Mouse (Mus musculus) heart, adult 10 weeks (tissue): ENCODE data around the gene Lsm4. TPM values are rescaled to one million over a fixed set of nuclear protein-coding genes. Genes with fewer than 3 reads are reported as not detected.

ENCODE experiments used
- polyA plus RNA-seq: library from polyadenylated mRNA; stranded (reverse); fragments of 350-450 nt; fragmentation: Illumina TruSeq; extraction: RNeasy Lipid Tissue Mini Kit (QIAGEN cat#74804); gene quantifications from one replicate; pipeline ENCODE4 v1.2.3, GENCODE M21; 2014; ENCODE audit warnings: low read depth, low replicate concordance

Lsm4 gene
- polyA plus RNA-seq: 90.3 TPM

DNA sequence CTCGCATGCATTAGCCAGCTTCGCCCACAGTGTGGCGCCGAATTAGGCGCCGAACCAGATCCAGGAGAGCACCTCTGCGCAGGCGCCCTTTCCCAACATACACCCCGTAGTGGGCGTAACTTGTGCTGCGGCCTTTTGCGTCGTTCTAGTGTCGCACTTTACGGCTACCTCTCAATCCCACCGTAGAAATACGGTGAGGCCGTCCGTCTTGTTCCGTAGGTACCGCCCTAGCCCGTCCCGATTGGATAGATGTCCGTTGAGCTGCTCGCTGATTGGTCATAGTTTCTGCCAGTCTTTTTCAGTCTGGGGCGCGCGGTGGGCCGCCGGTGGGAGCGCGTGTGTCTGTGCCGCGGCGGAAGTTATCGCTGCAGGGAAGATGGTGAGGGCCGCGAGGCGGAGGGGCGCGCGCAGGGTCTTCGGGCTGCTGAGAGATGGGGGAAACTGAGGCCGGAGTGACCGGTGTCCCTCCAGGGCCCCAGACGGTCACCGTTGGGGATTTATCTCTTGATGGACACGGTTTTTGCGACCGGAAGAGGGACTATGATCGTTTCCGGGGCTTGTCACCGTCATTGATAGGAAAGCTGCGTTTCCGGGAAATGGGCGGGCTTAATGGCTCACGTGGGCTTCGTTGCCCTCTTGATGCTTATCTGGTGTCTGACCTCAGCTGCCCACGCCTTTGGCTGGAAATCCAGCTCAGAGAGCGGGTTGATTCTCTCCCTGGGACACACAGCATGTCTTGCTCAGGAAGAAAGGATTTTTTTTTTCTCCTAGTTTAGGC is at the start of gene Lsm4:
Lsm4 (plus strand) TSS at position 170 of the 778 bp plus-strand sequence.

DNA sequence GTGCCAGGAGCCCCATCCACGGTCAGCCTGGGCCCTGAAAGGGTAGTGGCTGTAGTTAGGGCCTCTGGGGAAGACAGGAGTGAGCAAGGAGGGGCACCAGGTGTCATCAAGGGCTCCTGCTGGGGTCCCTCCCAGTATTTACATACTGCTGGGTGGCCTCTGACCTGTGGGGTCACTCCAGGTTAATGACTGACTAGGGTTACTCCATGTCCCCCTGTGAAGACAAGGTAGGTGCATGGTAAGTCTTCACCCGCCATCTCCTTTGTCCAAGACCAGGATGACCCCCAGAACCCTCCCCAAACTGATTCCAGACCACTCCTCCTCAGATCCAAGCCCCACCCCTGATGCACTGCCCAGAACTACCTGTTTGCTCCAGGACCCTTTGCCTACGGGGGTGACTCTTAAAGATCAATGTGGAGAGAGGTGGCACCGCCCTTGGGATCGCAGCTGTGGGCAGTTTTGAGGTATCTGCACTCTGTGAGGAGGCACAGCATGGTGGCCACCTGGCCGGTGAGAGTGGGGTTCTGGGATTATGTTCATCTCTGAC is 40.6 kb upstream of the Lsm4 start, which contains the start of gene Gdf15:
Gdf15 (minus strand) TSS at position 111 of the 547 bp plus-strand sequence.

DNA sequence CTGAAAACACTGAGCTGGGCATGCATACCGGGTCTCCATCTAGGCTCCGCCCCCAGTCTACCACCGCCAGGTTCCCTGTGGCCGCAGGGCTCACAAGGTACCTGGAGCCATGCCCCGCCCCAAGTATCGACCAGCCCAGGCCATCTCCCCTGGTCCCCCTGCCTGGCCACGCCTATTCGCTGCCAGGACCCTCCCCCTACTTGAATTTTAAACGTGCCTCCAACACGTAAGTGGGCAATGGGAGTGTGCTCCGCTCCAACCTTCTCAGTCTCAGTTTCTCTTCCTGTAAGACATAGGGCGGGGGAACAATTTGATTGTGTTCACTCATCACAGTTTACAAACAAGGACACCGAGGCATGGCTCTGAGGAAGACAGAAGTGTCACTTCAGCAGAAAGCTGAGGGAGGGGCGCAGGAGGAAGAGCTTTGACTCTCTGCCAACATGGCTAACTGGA is 12.7 kb upstream of the Lsm4 start, which contains the start of gene Pgpep1:
Pgpep1 (minus strand) TSS at position 116 of the 453 bp plus-strand sequence.

DNA sequence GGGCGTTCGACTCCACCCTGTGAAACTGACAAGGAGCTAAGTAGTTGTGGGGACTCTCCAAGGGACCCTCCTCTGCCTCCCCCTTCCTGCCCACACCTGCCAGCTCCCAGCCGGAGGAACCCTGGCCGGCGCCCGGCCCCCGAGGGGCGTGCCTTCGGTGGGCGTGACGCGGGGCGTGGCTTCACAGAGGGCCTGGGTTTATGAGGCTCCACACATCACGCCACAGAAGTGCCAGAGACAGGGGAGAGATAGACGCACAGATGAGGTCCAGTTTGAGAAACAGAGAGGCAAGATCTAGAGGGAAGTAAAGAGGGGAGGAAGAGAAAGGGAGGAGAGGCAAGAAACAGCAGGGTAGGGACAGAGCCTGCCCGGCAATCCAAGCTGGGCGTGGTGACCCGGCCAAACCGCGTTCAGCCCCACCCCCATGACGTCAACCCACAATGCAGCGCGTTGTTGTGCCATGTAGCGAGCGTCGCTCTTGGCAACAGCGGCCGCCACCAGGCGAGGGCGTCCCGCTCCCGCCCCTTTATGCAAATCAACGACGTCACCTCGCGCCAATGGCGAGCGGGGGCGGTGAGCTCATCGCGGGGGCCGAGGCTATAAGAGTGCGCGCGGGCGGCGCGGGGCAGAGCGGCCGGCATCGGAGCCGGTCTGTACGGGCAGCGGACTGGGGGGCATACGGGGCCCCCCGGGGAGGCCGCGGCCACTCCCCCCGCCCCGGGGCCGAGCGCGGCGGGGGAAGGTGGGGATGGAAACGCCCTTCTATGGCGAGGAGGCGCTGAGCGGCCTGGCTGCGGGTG is 25.5 kb downstream of the Lsm4 start, which contains the start of gene Jund:
Jund (plus strand) TSS at position 640 of the 800 bp plus-strand sequence.

DNA sequence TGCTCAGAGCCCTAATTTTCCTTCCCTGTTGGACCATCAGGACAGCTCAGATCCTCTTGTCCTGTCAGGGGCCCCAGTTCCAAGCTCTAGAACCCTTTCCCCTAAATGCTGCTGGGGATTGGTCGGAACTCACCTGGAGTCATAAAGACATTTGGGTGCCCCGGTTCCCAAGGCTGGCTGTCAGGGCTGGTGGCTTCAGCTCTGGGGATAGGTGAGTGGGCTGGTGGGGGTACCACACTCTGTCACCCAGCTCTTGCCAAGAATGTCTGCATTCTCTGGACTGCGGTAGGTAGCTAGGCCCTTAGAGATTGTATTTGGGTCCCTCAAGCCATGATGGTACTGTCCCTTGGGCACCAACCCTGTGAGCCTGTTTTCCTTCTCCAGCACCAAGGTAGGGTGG is 30.2 kb downstream of the Lsm4 start, which contains the start of gene Iqcn:
Iqcn (plus strand) TSS at position 171 of the 400 bp plus-strand sequence.

DNA sequence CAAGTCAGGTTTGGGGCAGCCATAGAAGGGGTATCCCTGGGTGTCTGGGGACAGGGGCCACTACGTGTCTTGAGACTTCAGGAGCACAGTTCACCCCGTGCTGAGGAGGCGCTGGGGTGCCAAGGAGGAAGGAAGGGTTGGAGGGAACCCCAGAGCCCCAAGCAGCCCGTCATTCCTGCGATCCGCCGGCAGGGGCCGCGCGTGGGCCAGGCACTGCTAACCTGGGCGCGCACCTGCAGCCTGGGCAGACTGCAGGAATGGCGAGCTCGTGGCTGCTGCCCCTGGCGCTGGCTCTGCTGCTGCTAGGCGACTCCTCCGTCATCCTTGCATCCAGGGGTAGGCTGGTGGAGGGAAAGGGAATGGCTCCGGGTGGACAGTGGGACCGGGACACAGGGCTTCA is 45.2 kb downstream of the Lsm4 start, which contains the start of gene Gm3336:
Gm3336 (plus strand) TSS at position 247 of the 400 bp plus-strand sequence.

DNA sequence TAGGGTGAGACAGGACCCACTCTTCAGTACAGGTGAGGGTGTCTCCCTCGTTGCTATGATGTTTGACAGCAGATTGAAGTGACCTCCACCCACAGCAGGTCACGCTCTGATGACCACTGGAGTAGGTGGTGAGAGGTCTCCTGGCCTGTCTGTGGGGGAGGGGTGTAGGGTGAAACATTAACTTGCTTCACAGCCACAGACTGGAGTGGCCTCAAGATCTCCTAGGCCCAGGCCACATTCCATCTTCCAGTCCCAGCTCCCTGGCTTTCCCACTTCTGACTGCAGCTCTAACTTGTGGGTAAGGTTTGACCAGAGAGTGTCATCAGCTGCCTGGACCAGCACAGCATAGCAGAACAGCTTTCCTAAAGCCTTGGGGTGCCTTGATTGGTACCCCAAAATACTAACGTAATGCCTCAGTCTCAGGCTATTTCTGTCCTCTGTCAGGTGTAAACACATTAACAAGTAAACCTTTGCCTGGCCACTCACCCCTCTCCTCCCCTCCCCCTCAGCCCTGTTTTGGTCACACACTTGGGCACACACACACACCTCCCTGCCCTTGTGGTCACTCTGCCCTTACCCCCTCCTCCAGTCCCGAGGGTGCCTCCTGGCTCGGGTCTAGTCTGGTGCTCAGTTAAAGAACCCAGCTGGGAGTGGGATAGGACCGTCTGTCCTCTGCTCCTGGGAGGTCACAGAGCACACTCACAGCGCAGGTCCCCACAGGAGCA is 50.6 kb downstream of the Lsm4 start, which contains the start of gene Pde4c:
Pde4c (plus strand) TSS at position 235 of the 725 bp plus-strand sequence.

Other genes starting within 250 kb of the Lsm4 start
- 7.9 TPM for gene Crtc1, start 233.7 kb upstream of the Lsm4 start, polyA plus RNA-seq
- gene Klhl26, start 196.3 kb upstream of the Lsm4 start, polyA plus RNA-seq: 9.1 TPM
- gene Tmem59l, start 185.9 kb upstream of the Lsm4 start, polyA plus RNA-seq: not detected
- gene Crlf1, start 180.1 kb upstream of the Lsm4 start, polyA plus RNA-seq: 0.63 TPM
- gene Rex1bd, start 166.5 kb upstream of the Lsm4 start, polyA plus RNA-seq: 105 TPM
- 1,940 TPM for gene Uba52, start 162.4 kb upstream of the Lsm4 start, polyA plus RNA-seq
- gene Fkbp8, start 145.5 kb upstream of the Lsm4 start, polyA plus RNA-seq: 152 TPM
- 118 TPM for gene Kxd1, start 145.3 kb upstream of the Lsm4 start, polyA plus RNA-seq
- gene Ell, start 133.8 kb upstream of the Lsm4 start, polyA plus RNA-seq: 11.8 TPM
- gene Isyna1, start 78.9 kb upstream of the Lsm4 start, polyA plus RNA-seq: 33.1 TPM
- gene Ssbp4, start 64.4 kb upstream of the Lsm4 start, polyA plus RNA-seq: 42.1 TPM
- 2.3 TPM for gene Lrrc25, start 57.1 kb upstream of the Lsm4 start, polyA plus RNA-seq
- gene Gdf15, start 40.8 kb upstream of the Lsm4 start, polyA plus RNA-seq: 2.1 TPM
- gene Pgpep1, start 12.9 kb upstream of the Lsm4 start, polyA plus RNA-seq: 23.9 TPM
- gene Jund, start 25.7 kb downstream of the Lsm4 start, polyA plus RNA-seq: 59.5 TPM
- not detected for gene Iqcn, start 30.2 kb downstream of the Lsm4 start, polyA plus RNA-seq
- gene Gm3336, start 45.3 kb downstream of the Lsm4 start, polyA plus RNA-seq: not detected
- gene Pde4c, start 50.5 kb downstream of the Lsm4 start, polyA plus RNA-seq: 7.0 TPM
- 57.6 TPM for gene Rab3a, start 81.4 kb downstream of the Lsm4 start, polyA plus RNA-seq
- 19.0 TPM for gene Mpv17l2, start 87.7 kb downstream of the Lsm4 start, polyA plus RNA-seq
- gene Pik3r2, start 103.5 kb downstream of the Lsm4 start, polyA plus RNA-seq: 24.1 TPM
- 6.4 TPM for gene Mast3, start 131.8 kb downstream of the Lsm4 start, polyA plus RNA-seq
- gene Il12rb1, start 135.2 kb downstream of the Lsm4 start, polyA plus RNA-seq: not detected
- 11.1 TPM for gene Arrdc2, start 166.5 kb downstream of the Lsm4 start, polyA plus RNA-seq
- 15.8 TPM for gene Kcnn1, start 190.0 kb downstream of the Lsm4 start, polyA plus RNA-seq
- gene Ccdc124, start 200.7 kb downstream of the Lsm4 start, polyA plus RNA-seq: 55.5 TPM
- gene Slc5a5, start 219.5 kb downstream of the Lsm4 start, polyA plus RNA-seq: not detected
- 1,294 TPM for gene Rpl18a, start 224.2 kb downstream of the Lsm4 start, polyA plus RNA-seq
- gene Map1s, start 232.7 kb downstream of the Lsm4 start, polyA plus RNA-seq: 9.2 TPM